Mouse (Mus musculus) liver, embryonic 16.5 days (tissue): ENCODE measurements around the gene Ccnb3. TPM values are rescaled to one million over a fixed set of nuclear protein-coding genes. Genes with fewer than 3 reads are reported as not detected.

ENCODE experiments used
- ATAC-seq: fragments of 200-750 bp; cut with Nextera tagmentation; 2 replicates; pipeline ENCODE4 v1.8.0; 2017; ENCODE audit warnings: low read depth, mild to moderate bottlenecking, moderate number of reproducible peaks, moderate library complexity
- H3K27ac ChIP-seq: fragments of 300-500 bp; sonication (generic); 2 replicates; pipeline ENCODE4 v1.5.1; 2014; ENCODE audit warnings: mild to moderate bottlenecking, low read length
- H3K27me3 ChIP-seq: fragments of 300-500 bp; sonication (generic); 2 replicates; pipeline ENCODE4 v1.6.1; 2014; ENCODE audit warnings: low read depth, low read length, mixed read lengths; ENCODE audit not compliant: control insufficient read depth, insufficient read depth
- H3K36me3 ChIP-seq: fragments of 300-500 bp; sonication (generic); 2 replicates; pipeline ENCODE4 v1.6.1; 2014; ENCODE audit warnings: mild to moderate bottlenecking; ENCODE audit not compliant: control insufficient read depth, insufficient read depth
- H3K4me1 ChIP-seq: fragments of 300-500 bp; sonication (generic); 2 replicates; pipeline ENCODE4 v1.6.1; 2014; ENCODE audit warnings: low read depth, low read length, mixed read lengths; ENCODE audit not compliant: control insufficient read depth
- H3K4me2 ChIP-seq: fragments of 300-500 bp; sonication (generic); 2 replicates; pipeline ENCODE4 v1.6.1; 2014; ENCODE audit warnings: low read depth, low read length, mixed read lengths
- H3K4me3 ChIP-seq: fragments of 300-500 bp; sonication (generic); 2 replicates; pipeline ENCODE4 v1.5.1; 2014; ENCODE audit warnings: low read depth, mild to moderate bottlenecking, low read length
- H3K9ac ChIP-seq: fragments of 300-500 bp; sonication (generic); 2 replicates; pipeline ENCODE4 v1.6.1; 2014; ENCODE audit warnings: low read depth, low read length
- H3K9me3 ChIP-seq: fragments of 300-500 bp; sonication (generic); replicated peaks from 2 replicates; pipeline ENCODE4 v1.6.1; 2016; ENCODE audit warnings: low read length; ENCODE audit not compliant: control insufficient read depth
- WGBS: fragments of 180-500 bp; shearing (Covaris S2); extraction: QIAGEN DNeasy Blood & Tissue Kit; methylation state at CpG from one replicate; pipeline ENCODE4 v1.1.7; 2014; ENCODE audit not compliant: insufficient replicate concordance; 5-methylcytosine and 5-hydroxymethylcytosine counted together
- polyA plus RNA-seq: library from polyadenylated mRNA; unstranded; fragments of >200 nt; fragmentation: Nextera tagmentation; extraction: Ambion mirVana; gene quantifications from 2 replicates; pipeline ENCODE4 v1.2.1, GENCODE M21; 2015

Ccnb3 gene
- 0.02 TPM in 1 of 2 replicates, not detected in the other for polyA plus RNA-seq

DNA sequence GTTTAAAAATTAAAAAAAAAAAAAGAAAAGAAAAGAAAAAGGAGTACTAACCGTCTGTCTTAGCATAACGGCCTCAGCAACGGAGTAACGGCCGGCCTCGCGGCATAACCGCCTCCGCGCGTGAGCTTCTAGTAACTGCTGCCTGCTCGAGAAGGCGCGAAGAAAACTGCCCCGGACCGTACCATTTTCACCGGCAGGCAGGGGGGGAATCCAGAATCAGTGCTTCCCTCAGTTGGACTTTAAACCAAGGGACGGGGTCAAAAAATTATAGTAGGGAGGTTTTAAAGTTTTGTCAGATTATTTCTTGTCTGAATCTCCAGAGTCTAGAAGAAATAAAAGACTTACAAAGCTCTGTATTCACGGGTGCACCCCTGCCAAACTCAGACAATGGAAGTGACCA lies at the start of gene Ccnb3:
TSS of gene Ccnb3 (minus strand) at position 101 of the 400 bp plus-strand sequence.
- H3K4me1 ChIP-seq: no peaks in the 10 kb centered on the region
- no peak within 1 kb of the TSS for H3K4me3 ChIP-seq
- no peak for ATAC-seq
- no peak within 1 kb of the TSS for H3K27ac ChIP-seq
- 88% methylated on average over 19 of the region's 19 CpGs for WGBS
- H3K9me3 ChIP-seq: no peaks in the 10 kb centered on the region
- no peak within 1 kb of the TSS for H3K9ac ChIP-seq
- no peaks in the 10 kb centered on the region for H3K36me3 ChIP-seq
- no peak within 1 kb of the TSS for H3K4me2 ChIP-seq
- no peaks in the 10 kb centered on the region for H3K27me3 ChIP-seq

DNA sequence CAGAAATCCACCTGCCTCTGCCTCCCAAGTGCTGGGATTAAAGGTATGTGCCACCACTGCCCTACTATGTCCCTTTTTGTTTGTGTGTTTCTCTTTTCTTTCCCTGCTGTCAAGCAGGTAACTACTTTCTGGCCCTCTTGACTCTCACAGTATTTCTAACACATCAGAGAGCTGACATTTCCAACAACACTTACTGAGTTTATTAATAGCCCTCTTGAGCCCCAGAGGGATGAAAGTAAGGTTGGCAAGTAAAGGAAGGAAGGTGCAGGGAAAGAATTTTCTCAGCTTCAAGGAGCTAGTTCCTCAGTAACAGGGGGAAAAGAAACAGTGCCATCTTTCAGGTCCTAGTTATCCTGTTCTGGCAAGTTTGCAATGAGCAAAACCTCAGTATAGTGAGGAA lies 48.9 kb upstream of the Ccnb3 start:
- Histone ChIP-seq H3K9me3 (no peaks in the 10 kb centered on the region), H3K4me2 (no peak overlapping the region), H3K4me1 (no peaks in the 10 kb centered on the region), H3K36me3 (no peaks in the 10 kb centered on the region), H3K27me3 (no peaks in the 10 kb centered on the region), H3K9ac (no peak overlapping the region), H3K27ac (no peak overlapping the region), H3K4me3 (no peak overlapping the region)
- ATAC-seq: no peak

DNA sequence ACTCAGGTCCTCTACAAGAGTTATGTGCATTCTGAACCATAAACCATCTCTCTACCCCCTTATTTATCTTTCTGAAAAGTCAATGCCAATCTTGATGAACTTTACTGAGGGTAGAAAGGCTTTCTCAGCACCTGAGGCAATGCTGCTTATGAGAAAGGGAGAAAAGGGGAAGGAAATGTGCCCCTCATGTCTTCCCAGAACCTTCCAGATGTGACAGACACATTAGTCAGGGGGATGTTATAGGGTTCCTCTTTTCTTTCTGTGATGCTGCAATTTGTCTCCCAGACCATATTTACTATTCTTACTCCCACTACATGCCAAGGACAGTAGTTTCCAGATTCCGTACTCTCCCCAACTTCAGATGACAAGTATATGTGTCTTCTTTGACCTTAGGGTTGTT lies 44.5 kb upstream of the Ccnb3 start:
- Histone ChIP-seq H3K4me3 (no peak overlapping the region), H3K36me3 (no peaks in the 10 kb centered on the region), H3K27me3 (no peaks in the 10 kb centered on the region), H3K9ac (no peak overlapping the region), H3K4me1 (no peaks in the 10 kb centered on the region), H3K4me2 (no peak overlapping the region), H3K9me3 (no peaks in the 10 kb centered on the region), H3K27ac (no peak overlapping the region)
- WGBS: 30% methylated on average over 1 of the region's 1 CpGs
- ATAC-seq: no peak

DNA sequence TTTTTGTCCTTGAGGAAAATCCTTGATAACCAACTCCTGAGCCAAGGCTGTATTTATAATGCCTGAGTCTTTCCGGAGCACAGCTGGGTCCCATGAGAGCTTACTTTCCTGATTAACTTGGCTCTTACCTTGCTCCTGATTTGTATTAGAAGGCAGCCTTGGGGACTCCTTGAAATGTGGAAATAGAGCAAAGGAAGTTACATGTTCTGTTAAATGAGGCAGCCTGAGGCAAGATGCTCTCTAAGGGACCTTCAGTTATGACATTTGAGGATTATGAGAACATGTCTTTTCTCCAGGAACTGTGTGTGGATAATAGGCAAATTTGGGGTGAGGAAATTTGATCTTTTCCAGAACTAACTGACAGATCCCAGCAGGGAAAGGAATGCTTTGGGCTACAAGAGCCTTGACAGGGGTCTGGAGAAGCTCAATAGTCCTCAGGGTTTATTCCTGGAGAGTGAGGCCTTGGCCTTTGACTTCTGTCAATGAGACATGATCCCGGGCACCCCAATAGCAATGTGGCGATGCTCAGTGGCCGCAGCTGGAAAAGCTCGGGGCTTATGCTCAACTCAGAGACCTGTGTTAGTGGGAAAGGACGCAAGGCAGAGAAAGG lies 38.5 kb upstream of the Ccnb3 start:
- no peak overlapping the region for H3K4me2 ChIP-seq
- 63% methylated on average over 6 of the region's 6 CpGs for WGBS
- ATAC-seq: no peak

DNA sequence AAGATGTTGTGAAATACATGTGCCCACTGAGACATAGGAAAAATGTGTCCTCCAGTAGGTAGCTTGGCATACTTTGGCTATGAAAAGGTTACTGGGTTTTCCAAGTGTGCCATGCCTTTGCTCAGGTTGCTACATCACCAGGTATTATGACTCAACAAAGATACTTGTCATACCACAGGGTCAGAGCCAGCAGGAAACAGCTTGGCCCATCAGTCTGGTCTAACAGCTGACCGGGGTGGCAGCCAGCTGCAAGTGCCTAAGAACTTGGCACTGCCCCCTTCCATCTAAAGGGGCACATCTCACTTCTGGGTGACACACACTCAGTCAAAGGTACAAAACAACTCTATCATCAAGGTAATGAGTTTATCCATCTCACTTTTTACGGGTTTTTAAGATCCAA lies 26.6 kb upstream of the Ccnb3 start:
- H3K27me3 ChIP-seq: no peaks in the 10 kb centered on the region
- 50% methylated on average over 2 of the region's 2 CpGs for WGBS
- no peak overlapping the region for H3K4me3 ChIP-seq
- H3K27ac ChIP-seq: no peak overlapping the region
- no peak for ATAC-seq
- H3K4me2 ChIP-seq: no peak overlapping the region
- no peaks in the 10 kb centered on the region for H3K36me3 ChIP-seq
- H3K9me3 ChIP-seq: peaks cover 3% of the 10 kb centered on the region
- H3K4me1 ChIP-seq: no peaks in the 10 kb centered on the region
- H3K9ac ChIP-seq: no peak overlapping the region

More for the DNA sequence above, 38.5 kb upstream of the Ccnb3 start:
- Histone ChIP-seq H3K4me3 (no peak overlapping the region), H3K27me3 (no peaks in the 10 kb centered on the region), H3K36me3 (no peaks in the 10 kb centered on the region), H3K27ac (no peak overlapping the region), H3K4me1 (no peaks in the 10 kb centered on the region), H3K9me3 (no peaks in the 10 kb centered on the region), H3K9ac (no peak overlapping the region)

DNA sequence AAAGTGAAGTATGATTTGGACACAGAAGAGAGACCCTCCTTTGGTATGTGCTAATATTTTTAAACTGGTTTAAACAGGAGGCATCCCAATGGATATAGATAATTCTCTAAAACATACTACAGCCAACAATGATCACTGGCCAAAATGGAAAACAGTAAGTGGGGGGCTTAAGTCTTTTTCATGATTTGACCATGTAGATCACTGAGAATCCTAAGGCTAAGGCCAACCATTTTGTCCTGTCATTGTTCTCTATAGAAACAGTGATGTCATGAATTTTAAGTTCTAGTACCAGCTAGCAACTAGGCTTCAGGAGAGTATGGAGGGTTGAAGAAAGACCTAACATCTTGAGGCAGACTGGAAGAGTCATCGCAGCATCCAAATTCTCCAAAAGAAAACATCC lies 25.8 kb upstream of the Ccnb3 start, which contains the start of gene Akap4:
TSS of gene Akap4 (plus strand) at position 301 of the 400 bp plus-strand sequence.
- H3K27me3 ChIP-seq: no peaks in the 10 kb centered on the region
- no peak within 1 kb of the TSS for H3K4me2 ChIP-seq
- H3K4me1 ChIP-seq: no peaks in the 10 kb centered on the region
- H3K4me3 ChIP-seq: no peak within 1 kb of the TSS
- H3K9me3 ChIP-seq: peaks cover 3% of the 10 kb centered on the region
- no peaks in the 10 kb centered on the region for H3K36me3 ChIP-seq
- no peak within 1 kb of the TSS for H3K27ac ChIP-seq
- WGBS: 78% methylated on average over 1 of the region's 1 CpGs
- ATAC-seq: no peak
- no peak within 1 kb of the TSS for H3K9ac ChIP-seq

DNA sequence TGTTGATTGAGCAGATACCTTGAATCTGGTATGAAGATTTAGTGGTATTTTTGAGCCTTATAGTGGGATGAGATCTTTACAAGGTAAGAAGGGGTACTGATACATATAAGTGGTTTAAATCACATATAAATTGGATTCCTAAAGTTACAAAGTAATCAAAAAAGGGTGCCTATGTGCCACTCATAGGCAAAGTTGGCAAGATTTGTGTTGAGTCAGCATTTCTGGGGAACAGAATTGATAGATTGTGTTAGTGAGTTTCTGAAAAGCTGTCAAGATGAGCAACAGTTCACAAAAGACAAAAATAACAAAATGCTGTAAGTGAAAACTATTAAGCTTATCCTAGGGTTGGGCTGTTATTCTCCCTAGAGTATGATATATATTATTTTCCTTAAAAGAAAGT lies 22.7 kb upstream of the Ccnb3 start:
- ATAC-seq: no peak
- Histone ChIP-seq H3K27ac (no peak overlapping the region), H3K9me3 (no peaks in the 10 kb centered on the region), H3K9ac (no peak overlapping the region), H3K36me3 (no peaks in the 10 kb centered on the region), H3K4me1 (no peaks in the 10 kb centered on the region), H3K4me3 (no peak overlapping the region), H3K27me3 (no peaks in the 10 kb centered on the region), H3K4me2 (no peak overlapping the region)

DNA sequence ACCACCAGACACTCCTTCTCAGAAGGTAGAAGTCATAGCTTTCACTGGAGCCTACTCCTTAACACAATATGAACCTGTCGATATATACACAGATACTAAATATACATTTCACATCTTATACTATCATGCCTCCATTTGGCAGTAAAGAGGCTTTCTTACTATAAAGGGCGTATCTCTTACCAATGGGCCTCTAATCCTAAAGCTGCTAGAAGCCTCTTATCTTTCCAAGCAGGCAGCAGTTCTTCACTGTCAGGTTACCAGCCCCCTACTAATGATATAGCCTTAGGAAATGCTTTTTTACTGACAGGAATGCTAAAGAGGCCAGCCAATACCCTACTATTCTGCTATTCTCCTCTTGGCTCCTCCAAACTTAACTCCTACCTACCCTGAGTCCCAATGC lies 16.2 kb upstream of the Ccnb3 start:
- peak; percentile 93 for ATAC-seq

DNA sequence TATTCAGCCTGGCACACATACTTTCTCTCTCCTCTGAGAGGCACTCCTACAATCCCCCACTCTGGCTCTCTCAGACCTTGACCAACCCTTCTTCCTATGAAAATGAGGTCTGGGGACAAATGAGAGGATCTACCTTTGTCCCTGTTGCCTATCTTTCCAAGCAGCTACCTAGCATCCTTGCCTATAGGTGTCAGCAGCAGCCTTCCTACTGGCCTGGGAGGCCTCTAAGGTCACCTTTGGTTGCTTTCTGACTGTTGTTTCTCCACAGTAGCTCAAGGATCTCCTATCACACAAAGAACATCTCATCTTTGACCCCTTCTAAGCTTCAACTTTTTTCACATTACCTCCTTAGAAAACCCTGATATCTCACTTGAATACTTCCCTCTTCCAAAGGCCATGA lies 15.6 kb upstream of the Ccnb3 start:
- no peaks in the 10 kb centered on the region for H3K36me3 ChIP-seq
- no peaks in the 10 kb centered on the region for H3K9me3 ChIP-seq
- H3K9ac ChIP-seq: no peak overlapping the region
- no peaks in the 10 kb centered on the region for H3K27me3 ChIP-seq
- H3K4me1 ChIP-seq: peaks cover 7% of the 10 kb centered on the region
- H3K27ac ChIP-seq: peak overlapping the region; percentile 79
- ATAC-seq: peak; percentile 76
- H3K4me2 ChIP-seq: 0 out of 2 replicates have a peak overlapping the region, but pooled peaks have one; percentile 34
- no peak overlapping the region for H3K4me3 ChIP-seq

More for the DNA sequence above, 16.2 kb upstream of the Ccnb3 start:
- H3K27ac ChIP-seq: peak overlapping the region; percentile 79
- peaks cover 7% of the 10 kb centered on the region for H3K4me1 ChIP-seq
- no peaks in the 10 kb centered on the region for H3K27me3 ChIP-seq
- H3K4me2 ChIP-seq: peak overlapping the region; percentile 34
- H3K9ac ChIP-seq: no peak overlapping the region
- H3K36me3 ChIP-seq: no peaks in the 10 kb centered on the region
- no peaks in the 10 kb centered on the region for H3K9me3 ChIP-seq
- WGBS: 38% methylated on average over 2 of the region's 2 CpGs
- no peak overlapping the region for H3K4me3 ChIP-seq
